Mouse (Mus musculus) erythroblast, embryonic 14.5 days (primary cell): ENCODE measurements at regions not wholly inside any gene's neighbourhood (a gene's known extent, or its start where the extent isn't known, plus 50 kb on each side); places are given as distances from the start of the nearest gene placed in this dataset.

Experiments used
- H3K27me3 ChIP-seq: 2 replicates; pipeline ENCODE4 v1.6.1; 2012; ENCODE audit warnings: inconsistent platforms; ENCODE audit not compliant: control insufficient read depth
- H3K36me3 ChIP-seq: 2 replicates; pipeline ENCODE4 v1.6.1; 2012; ENCODE audit warnings: mild to moderate bottlenecking, inconsistent platforms; ENCODE audit not compliant: control insufficient read depth
- H3K4me1 ChIP-seq: 2 replicates; pipeline ENCODE4 v1.6.1; 2012; ENCODE audit warnings: inconsistent platforms; ENCODE audit not compliant: control insufficient read depth
- H3K4me3 ChIP-seq: replicated peaks from 2 replicates; pipeline ENCODE3; 2012; ENCODE audit warnings: moderate library complexity, mild to moderate bottlenecking, inconsistent platforms
- H3K9me3 ChIP-seq: 2 replicates; pipeline ENCODE4 v1.6.1; 2012; ENCODE audit warnings: low read length, inconsistent platforms, mixed read lengths; ENCODE audit not compliant: control insufficient read depth
- GATA1 ChIP-seq: IDR thresholded peaks from 2 replicates; pipeline ENCODE4 v1.6.1; 2012; ENCODE audit warnings: low read length, inconsistent platforms, mixed read lengths
- TAL1 ChIP-seq: IDR thresholded peaks from 3 replicates; pipeline ENCODE4 v1.6.1; 2012; ENCODE audit warnings: low read length, inconsistent platforms, mixed read lengths

- H3K9me3 ChIP-seq: no peaks in the 10 kb centered on the region
- TF ChIP-seq TAL1 (no peak), GATA1 (no peak)
- H3K36me3 ChIP-seq: no peaks in the 10 kb centered on the region
- H3K4me1 ChIP-seq: no peaks in the 10 kb centered on the region
- no peak overlapping the region for H3K4me3 ChIP-seq
- no peaks in the 10 kb centered on the region for H3K27me3 ChIP-seq
These were observed 73.9 kb upstream of the Zdhhc17 start for GRCm38 (mm10) chr10:111083861-111084260.

DNA sequence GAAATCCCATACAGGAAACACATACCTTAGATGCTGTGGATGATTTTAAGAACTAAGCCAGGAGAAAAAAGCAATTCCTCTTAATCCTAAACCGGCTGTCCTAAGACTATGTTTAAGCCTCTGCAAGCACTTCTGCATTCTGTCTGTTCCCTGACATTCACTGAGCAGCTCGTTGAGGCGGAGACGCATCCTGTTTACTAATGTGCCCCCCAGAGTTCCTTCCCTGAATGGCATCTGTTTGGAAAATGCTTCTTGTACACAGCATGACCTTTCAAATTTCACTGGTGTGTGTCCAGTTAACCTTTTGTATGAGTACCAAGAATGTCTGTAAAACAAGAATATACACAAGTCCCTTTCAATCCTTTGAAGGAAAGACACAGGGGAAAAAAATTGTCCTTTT, 73.4 kb upstream of the Zdhhc17 start:
- Histone ChIP-seq H3K36me3 (no peaks in the 10 kb centered on the region), H3K4me1 (no peaks in the 10 kb centered on the region), H3K27me3 (no peaks in the 10 kb centered on the region), H3K9me3 (no peaks in the 10 kb centered on the region), H3K4me3 (no peak overlapping the region)
- TF ChIP-seq TAL1 (no peak), GATA1 (no peak)

- Histone ChIP-seq H3K36me3 (no peaks in the 10 kb centered on the region), H3K9me3 (no peaks in the 10 kb centered on the region), H3K4me1 (no peaks in the 10 kb centered on the region), H3K4me3 (no peak overlapping the region), H3K27me3 (no peaks in the 10 kb centered on the region)
- no peak for TF ChIP-seq TAL1
- no peak for TF ChIP-seq GATA1
These were observed 70.4 kb upstream of the Zdhhc17 start for GRCm38 (mm10) chr10:111080322-111080721.

GRCm38 (mm10) chr10:111079051-111079450, 69.1 kb upstream of the Zdhhc17 start:
- Histone ChIP-seq H3K4me3 (no peak overlapping the region), H3K9me3 (no peaks in the 10 kb centered on the region), H3K27me3 (no peaks in the 10 kb centered on the region), H3K36me3 (no peaks in the 10 kb centered on the region), H3K4me1 (no peaks in the 10 kb centered on the region)
- TF ChIP-seq GATA1 (no peak), TAL1 (no peak)

DNA sequence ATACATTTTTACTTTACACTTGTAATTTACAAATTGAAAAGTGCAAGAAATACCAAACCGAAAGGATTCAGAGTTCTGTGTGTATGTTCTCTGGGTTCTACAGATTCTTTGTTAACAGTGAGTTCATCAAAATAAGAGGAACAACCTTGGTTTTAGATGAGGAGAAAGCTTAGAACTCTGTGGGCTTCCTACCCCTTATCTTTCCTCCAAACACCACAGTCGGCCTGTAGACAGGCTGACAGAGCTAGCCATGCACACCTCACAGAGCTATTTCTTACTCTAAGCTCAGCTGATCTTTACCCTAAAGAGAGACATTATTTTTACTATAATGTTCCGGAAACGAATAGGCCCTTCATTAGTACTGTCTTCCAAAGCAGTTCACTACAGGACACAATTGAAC, 67.7 kb upstream of the Zdhhc17 start:
- TF ChIP-seq GATA1 (no peak), TAL1 (no peak)
- Histone ChIP-seq H3K4me1 (no peaks in the 10 kb centered on the region), H3K36me3 (no peaks in the 10 kb centered on the region), H3K4me3 (no peak overlapping the region), H3K9me3 (no peaks in the 10 kb centered on the region), H3K27me3 (no peaks in the 10 kb centered on the region)

- TF ChIP-seq TAL1 (no peak), GATA1 (no peak)
- H3K36me3 ChIP-seq: no peaks in the 10 kb centered on the region
- H3K27me3 ChIP-seq: no peaks in the 10 kb centered on the region
- H3K4me1 ChIP-seq: no peaks in the 10 kb centered on the region
- H3K4me3 ChIP-seq: no peak overlapping the region
- no peaks in the 10 kb centered on the region for H3K9me3 ChIP-seq
These were observed 64.0 kb upstream of the Zdhhc17 start for GRCm38 (mm10) chr10:111073851-111074430.

DNA sequence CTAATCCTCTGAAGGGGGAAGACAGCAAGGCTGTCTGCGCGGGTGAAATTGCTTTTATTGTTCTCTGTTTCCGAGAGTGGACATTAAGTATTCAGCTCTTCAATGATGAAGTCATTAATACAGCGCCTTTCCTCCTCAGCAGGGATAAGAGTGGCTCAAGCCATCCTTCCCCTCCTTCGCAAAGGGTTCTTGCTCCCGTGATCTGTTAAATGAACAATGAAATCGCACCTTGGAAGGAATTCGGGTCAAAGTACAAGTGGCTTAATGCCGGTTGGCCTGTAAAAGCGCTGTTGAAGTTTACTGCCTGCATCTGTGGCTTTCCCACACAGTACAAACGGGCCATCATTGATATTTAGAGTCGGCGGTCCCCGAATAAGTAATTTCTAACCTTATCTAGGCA, 63.3 kb upstream of the Zdhhc17 start:
- TF ChIP-seq GATA1: no peak
- TF ChIP-seq TAL1: no peak
- no peaks in the 10 kb centered on the region for H3K9me3 ChIP-seq
- H3K4me1 ChIP-seq: no peaks in the 10 kb centered on the region
- no peak overlapping the region for H3K4me3 ChIP-seq
- no peaks in the 10 kb centered on the region for H3K36me3 ChIP-seq
- H3K27me3 ChIP-seq: no peaks in the 10 kb centered on the region

- Histone ChIP-seq H3K27me3 (no peaks in the 10 kb centered on the region), H3K4me1 (no peaks in the 10 kb centered on the region), H3K36me3 (no peaks in the 10 kb centered on the region), H3K9me3 (no peaks in the 10 kb centered on the region), H3K4me3 (no peak overlapping the region)
- TF ChIP-seq GATA1: no peak
These were observed 62.6 kb upstream of the Zdhhc17 start for GRCm38 (mm10) chr10:111072554-111072909.

GRCm38 (mm10) chr10:111071805-111072553, 62.0 kb upstream of the Zdhhc17 start:
- no peak for TF ChIP-seq TAL1
- no peak for TF ChIP-seq GATA1
- Histone ChIP-seq H3K9me3 (no peaks in the 10 kb centered on the region), H3K4me3 (no peak overlapping the region), H3K36me3 (no peaks in the 10 kb centered on the region), H3K4me1 (no peaks in the 10 kb centered on the region), H3K27me3 (no peaks in the 10 kb centered on the region)
